Mouse (Mus musculus): ENCODE data around the gene Hoxa13. TPM values are rescaled to one million over a fixed set of nuclear protein-coding genes. Genes with fewer than 3 reads are reported as not detected.

Gene Hoxa13
- not detected in 2 replicates for polyA plus RNA-seq (2015; fragmentation: Nextera tagmentation; extraction: Ambion mirVana)

DNA sequence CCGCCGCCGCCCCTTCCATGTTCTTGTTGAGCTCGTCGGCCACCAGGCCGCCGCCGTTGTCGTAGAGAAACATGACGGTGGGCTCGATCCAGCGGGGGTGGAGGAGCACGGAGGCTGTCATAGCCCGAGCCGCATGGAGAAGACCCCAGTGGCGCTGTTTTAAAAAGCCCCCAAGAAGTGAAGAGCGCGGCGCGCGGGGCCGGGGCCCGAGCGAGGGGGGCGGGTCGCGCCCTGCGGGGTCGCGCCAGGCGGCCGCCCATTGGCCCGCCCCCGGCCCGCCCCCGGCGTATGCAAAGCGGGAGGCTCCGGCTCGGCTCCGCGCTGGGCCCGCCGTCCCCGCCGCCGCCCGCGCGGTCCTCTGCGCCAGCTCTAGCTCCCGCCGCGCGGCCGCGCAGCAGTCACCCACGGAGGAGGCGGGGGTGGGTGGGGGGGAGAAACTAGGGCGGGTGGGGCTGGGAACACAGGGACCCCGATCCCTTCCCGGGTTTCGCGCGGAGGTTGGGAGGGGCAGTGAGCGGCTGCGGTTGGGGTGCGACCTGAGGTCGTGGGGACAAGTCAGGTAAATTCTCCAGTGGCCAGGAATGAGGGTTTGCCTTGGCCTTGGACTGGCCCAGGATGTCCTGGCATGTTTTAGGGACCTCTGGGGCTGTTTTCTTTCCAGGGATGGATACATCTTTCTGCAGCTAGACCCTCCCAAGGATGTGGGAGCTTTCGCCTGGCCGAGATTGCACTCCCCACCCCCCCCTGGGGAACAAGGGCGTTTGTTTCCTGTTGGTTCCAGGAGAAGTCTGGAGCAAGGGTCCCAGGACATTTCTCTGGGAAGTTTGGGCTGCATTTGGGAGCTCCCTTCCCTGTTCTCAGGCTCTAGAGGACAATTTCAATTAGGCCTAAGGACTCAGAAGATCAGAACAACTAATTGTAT, at the start of gene Hoxa13:
Hoxa13 (minus strand) TSS at position 227 of the 922 bp plus-strand sequence.
- no peak within 1 kb of the TSS for H3K9ac ChIP-seq
- under 1% methylated on average over 49 of the region's 72 CpGs for WGBS (ENCODE audit: insufficient replicate concordance)
- ATAC-seq (ENCODE audit: low read depth) (no peak), DNase-seq (no peak)
- peaks cover 98% of the 10 kb centered on the region for H3K27me3 ChIP-seq
- H3K4me3 ChIP-seq (replicated peaks) = peak within 1 kb of the TSS; percentile 52
- no peak within 1 kb of the TSS for H3K27ac ChIP-seq
- H3K9me3 ChIP-seq (replicated peaks) = no peaks in the 10 kb centered on the region
- peak within 1 kb of the TSS; percentile 66 for H3K4me2 ChIP-seq
- H3K4me1 ChIP-seq (replicated peaks) = 0 out of 2 replicates have a peak, but pooled peaks cover 3% of the 10 kb centered on the region
- H3K36me3 ChIP-seq = no peaks in the 10 kb centered on the region

DNA sequence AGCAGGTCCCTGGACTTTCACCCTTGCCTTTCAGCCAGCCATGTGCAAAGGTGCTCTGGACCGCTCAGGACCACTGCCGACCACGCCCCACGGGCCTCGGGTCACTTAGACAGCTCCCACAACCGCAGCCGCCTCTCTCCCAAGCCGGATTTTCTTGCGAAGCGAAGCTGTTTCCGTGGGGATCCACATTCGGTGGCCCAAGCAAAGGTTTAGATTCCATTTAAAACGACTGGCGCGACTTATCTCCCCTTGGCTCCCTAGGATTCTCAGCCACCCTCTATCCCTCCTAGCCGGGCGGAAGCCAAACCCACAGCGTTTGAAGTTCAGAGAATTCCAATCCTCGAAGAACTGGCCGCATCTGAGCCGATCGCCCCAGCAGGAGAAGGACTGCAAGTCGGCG, 49.7 kb upstream of the Hoxa13 start:
- DNase-seq = no peak
- Histone ChIP-seq H3K4me2 (no peak overlapping the region), H3K36me3 (no peaks in the 10 kb centered on the region), H3K27ac (no peak overlapping the region), H3K27me3 (peaks cover 99% of the 10 kb centered on the region), H3K4me1 (replicated peaks) (peaks cover 4% of the 10 kb centered on the region), H3K4me3 (replicated peaks) (no peak overlapping the region), H3K9me3 (replicated peaks) (no peaks in the 10 kb centered on the region), H3K9ac (no peak overlapping the region)
- no peak for ATAC-seq (ENCODE audit: low read depth)
- 2% methylated on average over 24 of the region's 24 CpGs for WGBS (ENCODE audit: insufficient replicate concordance)

DNA sequence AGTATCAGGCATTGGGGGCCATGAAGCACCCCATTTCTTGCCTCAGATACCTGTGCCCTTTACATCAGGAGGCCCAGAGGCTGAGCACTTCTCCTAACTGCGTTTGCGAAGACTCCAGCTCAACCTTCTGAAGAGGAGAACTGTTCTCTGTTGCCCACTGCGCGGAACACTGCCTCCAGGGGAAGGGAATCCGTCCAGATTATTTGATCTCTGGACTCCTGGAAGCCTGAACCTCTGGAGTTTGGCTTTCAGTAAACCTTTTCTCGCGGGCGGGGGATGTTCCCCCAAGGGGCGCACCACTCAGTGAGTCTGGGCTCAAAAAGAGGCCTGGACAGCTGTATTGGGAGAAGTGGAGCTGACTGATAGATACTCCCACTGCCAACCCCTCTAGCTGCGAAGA, 49.1 kb upstream of the Hoxa13 start:
- Histone ChIP-seq H3K9me3 (replicated peaks) (no peaks in the 10 kb centered on the region), H3K4me3 (replicated peaks) (no peak overlapping the region), H3K9ac (no peak overlapping the region), H3K27ac (no peak overlapping the region), H3K4me1 (replicated peaks) (peaks cover 4% of the 10 kb centered on the region), H3K36me3 (no peaks in the 10 kb centered on the region), H3K4me2 (no peak overlapping the region), H3K27me3 (peaks cover 98% of the 10 kb centered on the region)
- ATAC-seq (ENCODE audit: low read depth) = no peak
- WGBS (ENCODE audit: insufficient replicate concordance) = 35% methylated on average over 10 of the region's 10 CpGs
- no peak for DNase-seq

DNA sequence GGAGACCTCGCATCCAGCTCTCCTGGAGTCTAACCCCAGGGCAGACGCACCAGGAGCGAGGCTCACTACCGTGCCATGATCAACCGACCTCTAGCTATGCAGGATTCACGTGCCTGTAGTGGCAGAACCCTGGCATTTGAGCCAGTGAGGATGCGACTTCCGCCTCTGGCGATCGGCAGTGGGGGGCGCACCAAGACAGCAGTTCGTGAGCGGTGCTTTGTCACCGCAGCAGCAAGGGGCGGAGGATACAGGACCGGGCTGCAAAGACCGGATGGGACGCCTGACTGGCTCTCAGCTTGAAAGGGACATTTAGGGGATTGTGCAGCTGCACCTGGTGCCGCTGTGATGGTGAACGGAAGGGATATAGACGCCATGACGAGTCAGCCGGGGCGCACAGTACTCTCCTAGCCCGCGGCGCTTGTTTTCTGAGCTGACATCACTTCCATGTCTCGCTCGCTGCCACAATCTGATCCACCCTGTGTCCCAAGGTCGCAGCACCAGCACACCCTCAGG, 45.3 kb upstream of the Hoxa13 start:
- Histone ChIP-seq H3K4me2 (peak overlapping the region; percentile 53), H3K9ac (no peak overlapping the region), H3K27ac (no peak overlapping the region), H3K4me1 (replicated peaks) (peaks cover 4% of the 10 kb centered on the region), H3K36me3 (no peaks in the 10 kb centered on the region), H3K27me3 (peaks cover 70% of the 10 kb centered on the region), H3K9me3 (replicated peaks) (no peaks in the 10 kb centered on the region), H3K4me3 (replicated peaks) (peak overlapping the region; percentile 41)
- no peak for DNase-seq
- ATAC-seq (ENCODE audit: low read depth) = no peak
- under 1% methylated on average over 30 of the region's 30 CpGs for WGBS (ENCODE audit: insufficient replicate concordance)

DNA sequence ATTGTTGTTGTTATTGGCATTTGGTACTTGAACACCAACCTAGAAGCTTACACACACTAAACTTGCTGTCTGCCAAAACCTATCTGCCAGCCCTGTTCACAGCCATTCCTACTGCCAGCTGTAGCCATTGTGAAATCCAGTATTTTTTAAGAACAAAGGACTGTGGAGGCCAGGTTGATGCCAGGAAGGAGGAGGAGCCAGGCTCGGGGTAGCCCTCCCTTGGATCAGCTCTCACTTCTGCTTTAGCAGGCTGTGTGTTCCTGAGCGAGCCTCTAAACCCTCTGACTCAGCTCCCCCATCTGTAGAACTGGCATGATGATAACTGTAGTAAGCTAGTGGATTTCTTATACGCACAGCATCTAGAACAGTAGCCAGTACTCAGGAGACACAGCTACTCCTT, 42.7 kb upstream of the Hoxa13 start:
- H3K4me3 ChIP-seq (replicated peaks) = no peak overlapping the region
- peaks cover 53% of the 10 kb centered on the region for H3K27me3 ChIP-seq
- WGBS (ENCODE audit: insufficient replicate concordance) = 25% methylated on average over 3 of the region's 3 CpGs
- peaks cover 4% of the 10 kb centered on the region for H3K4me1 ChIP-seq (replicated peaks)
- no peaks in the 10 kb centered on the region for H3K9me3 ChIP-seq (replicated peaks)
- no peak overlapping the region for H3K4me2 ChIP-seq
- DNase-seq = no peak
- ATAC-seq (ENCODE audit: low read depth) = no peak
- no peak overlapping the region for H3K9ac ChIP-seq
- no peak overlapping the region for H3K27ac ChIP-seq
- no peaks in the 10 kb centered on the region for H3K36me3 ChIP-seq

DNA sequence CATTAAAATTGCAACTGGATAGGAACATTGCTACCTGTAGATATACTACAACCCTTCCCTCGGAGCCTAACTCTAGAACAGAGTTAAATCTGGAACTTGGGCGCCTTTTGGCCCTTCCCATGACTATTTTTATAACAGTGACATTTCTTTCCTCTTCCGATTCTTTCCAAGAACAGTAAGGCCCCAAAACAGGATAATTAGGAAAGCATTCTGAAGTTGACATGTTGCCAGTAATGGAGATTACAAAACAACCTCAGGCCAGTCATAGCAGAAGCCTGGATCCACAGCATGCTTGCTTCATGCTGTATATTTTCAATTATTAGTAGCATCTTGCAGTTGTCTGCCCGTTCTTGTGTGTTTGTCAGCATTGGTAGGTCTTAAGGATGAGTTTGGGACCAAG, 40.1 kb upstream of the Hoxa13 start:
- DNase-seq (no peak), ATAC-seq (ENCODE audit: low read depth) (no peak)
- H3K9me3 ChIP-seq (replicated peaks) = no peaks in the 10 kb centered on the region
- H3K27ac ChIP-seq = no peak overlapping the region
- H3K27me3 ChIP-seq = peaks cover 34% of the 10 kb centered on the region
- no peaks in the 10 kb centered on the region for H3K36me3 ChIP-seq
- WGBS (ENCODE audit: insufficient replicate concordance) = 63% methylated on average over 4 of the region's 4 CpGs
- no peak overlapping the region for H3K4me3 ChIP-seq (replicated peaks)
- H3K4me2 ChIP-seq = no peak overlapping the region
- H3K9ac ChIP-seq = no peak overlapping the region
- H3K4me1 ChIP-seq (replicated peaks) = peaks cover 2% of the 10 kb centered on the region

DNA sequence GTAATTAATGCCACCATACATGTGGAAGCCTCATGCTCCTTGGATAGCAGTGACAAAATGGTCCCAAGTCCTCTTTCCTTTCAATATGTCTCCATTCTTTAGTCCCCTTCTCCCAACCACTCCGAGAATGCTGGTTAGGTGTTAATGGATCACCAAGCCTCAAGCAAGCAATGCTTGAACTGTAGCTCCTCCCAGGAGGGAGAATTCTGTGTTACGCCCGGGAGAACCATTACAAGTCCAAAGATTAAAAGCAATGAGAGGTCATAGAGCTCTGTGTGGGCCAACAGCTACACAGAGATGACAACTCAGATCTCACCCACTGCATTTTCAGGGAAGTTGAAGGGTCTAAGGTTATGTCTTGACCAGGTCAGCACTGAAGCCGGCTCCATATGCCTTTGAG, 37.8 kb upstream of the Hoxa13 start:
- H3K4me1 ChIP-seq (replicated peaks) = no peaks in the 10 kb centered on the region
- no peak for DNase-seq
- H3K9ac ChIP-seq = no peak overlapping the region
- 56% methylated on average over 4 of the region's 4 CpGs for WGBS (ENCODE audit: insufficient replicate concordance)
- H3K4me2 ChIP-seq = no peak overlapping the region
- ATAC-seq (ENCODE audit: low read depth) = no peak
- H3K27ac ChIP-seq = no peak overlapping the region
- H3K36me3 ChIP-seq = no peaks in the 10 kb centered on the region
- H3K27me3 ChIP-seq = peaks cover 35% of the 10 kb centered on the region
- no peak overlapping the region for H3K4me3 ChIP-seq (replicated peaks)
- no peaks in the 10 kb centered on the region for H3K9me3 ChIP-seq (replicated peaks)

DNA sequence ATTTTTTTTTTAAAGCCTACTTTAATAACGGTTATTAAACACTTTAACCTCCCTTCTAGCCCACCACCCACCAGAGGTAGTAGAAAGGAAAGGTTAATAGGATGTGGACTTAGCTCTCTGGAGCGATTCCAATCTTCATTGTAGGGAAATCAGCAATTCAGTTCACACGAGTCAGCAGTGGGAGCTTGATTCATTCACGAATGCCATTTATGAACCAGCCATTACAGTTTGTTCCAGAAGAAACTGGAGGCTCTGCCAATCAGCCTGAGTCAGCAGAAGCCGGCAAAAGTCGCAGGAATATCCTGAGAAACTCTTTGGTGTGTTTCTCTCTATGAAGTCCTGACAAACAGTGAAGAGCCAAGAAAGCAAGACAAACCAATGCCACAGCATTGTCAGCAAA, 33.9 kb upstream of the Hoxa13 start:
- 56% methylated on average over 6 of the region's 6 CpGs for WGBS (ENCODE audit: insufficient replicate concordance)
- peaks cover 63% of the 10 kb centered on the region for H3K27me3 ChIP-seq
- H3K4me1 ChIP-seq (replicated peaks) = no peaks in the 10 kb centered on the region
- no peak overlapping the region for H3K4me3 ChIP-seq (replicated peaks)
- H3K27ac ChIP-seq = no peak overlapping the region
- ATAC-seq (ENCODE audit: low read depth) = no peak
- H3K36me3 ChIP-seq = no peaks in the 10 kb centered on the region
- no peak overlapping the region for H3K4me2 ChIP-seq
- H3K9me3 ChIP-seq (replicated peaks) = no peaks in the 10 kb centered on the region
- no peak overlapping the region for H3K9ac ChIP-seq
- no peak for DNase-seq

DNA sequence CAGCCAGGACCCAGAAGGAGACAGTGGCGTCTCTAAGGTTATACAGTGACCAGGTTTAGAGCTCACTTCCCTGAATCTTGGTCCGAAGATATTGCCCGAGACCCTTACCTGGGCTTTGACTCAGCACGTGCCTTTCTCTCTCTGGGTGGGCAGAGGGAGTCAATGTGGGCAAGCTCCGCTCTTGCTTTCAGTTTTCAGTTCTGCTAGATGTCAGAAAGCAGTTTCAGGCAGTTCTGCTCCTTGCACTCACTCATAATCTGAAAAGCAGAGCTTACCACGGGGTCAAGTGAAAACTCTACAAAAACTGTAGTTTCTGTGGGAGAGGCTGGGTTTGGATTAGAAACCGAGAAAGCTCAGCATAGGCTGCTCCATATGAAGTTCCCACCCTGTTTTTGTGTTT, 31.6 kb upstream of the Hoxa13 start:
- Histone ChIP-seq H3K9me3 (replicated peaks) (no peaks in the 10 kb centered on the region), H3K9ac (no peak overlapping the region), H3K27me3 (peaks cover 70% of the 10 kb centered on the region), H3K27ac (no peak overlapping the region), H3K4me2 (no peak overlapping the region), H3K36me3 (no peaks in the 10 kb centered on the region), H3K4me3 (replicated peaks) (no peak overlapping the region), H3K4me1 (replicated peaks) (no peaks in the 10 kb centered on the region)
- ATAC-seq (ENCODE audit: low read depth) = no peak
- no peak for DNase-seq
- WGBS (ENCODE audit: insufficient replicate concordance) = 54% methylated on average over 7 of the region's 7 CpGs

DNA sequence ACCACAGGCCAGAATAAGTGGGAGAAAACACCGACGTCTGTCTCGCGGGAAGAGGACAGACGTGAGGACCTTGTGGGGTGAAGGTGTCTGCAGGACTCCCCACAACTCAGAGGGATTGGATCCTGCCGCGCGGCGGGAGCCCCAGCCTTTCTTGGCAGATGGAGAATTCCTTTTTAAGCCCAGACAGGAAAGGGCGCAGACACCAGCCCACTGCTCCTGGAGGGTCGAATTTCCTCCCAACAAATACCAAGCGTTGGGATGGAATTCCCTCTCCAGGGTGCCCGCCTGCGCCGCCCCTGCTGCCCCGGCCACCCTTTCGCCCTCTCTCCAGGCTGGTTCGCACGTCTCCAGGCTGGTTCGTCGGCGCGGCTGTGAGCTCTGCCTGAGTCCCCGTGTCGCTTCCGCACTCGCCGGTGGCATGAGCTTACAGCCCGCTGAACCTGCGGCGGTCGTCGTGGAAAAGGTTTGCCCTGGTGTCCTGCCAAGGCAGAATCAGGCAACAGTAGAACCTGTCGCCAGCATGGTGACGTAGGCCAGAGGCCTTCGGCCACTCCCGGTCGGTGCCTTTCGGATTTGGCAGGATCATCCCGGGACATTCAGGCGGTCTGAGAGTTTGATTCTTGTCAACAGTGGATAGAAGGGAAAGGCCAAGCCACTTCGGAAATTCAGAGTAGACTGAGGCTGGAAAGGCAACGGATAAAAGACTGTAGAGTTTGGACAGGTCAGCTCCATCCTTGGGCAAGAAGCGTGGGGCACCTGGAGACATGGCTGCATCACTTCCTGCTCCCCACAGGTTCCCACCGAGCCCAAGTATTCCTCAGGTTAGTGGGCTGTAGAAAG, 30.6 kb upstream of the Hoxa13 start:
- Histone ChIP-seq H3K9ac (no peak overlapping the region), H3K4me3 (replicated peaks) (0 out of 2 replicates have a peak overlapping the region, but pooled peaks have one; percentile 16)
- DNase-seq = no peak

DNA sequence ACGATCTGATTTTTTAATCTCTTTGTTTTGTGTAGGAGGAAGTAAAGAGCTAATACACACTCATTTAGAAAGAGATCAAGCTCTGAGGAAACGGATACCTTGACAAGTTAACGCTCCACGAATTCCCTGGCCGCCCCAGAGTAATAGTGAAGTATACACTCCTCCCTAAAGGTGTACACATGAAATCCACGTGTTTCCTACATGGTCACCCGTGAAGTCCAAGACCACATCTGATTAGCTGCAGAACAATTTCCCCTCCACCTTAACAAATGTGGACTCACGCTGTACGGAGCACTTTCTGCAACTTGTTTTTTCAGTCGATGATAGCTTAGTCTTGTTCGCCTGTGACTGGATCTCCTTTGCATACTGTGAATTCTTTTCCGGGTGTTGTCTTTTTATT, 29.5 kb upstream of the Hoxa13 start:
- DNase-seq = no peak
- H3K9ac ChIP-seq = no peak overlapping the region

More for the DNA sequence above, 30.6 kb upstream of the Hoxa13 start:
- H3K36me3 ChIP-seq = no peaks in the 10 kb centered on the region
- no peak overlapping the region for H3K27ac ChIP-seq
- no peaks in the 10 kb centered on the region for H3K4me1 ChIP-seq (replicated peaks)
- 6% methylated on average over 45 of the region's 45 CpGs for WGBS (ENCODE audit: insufficient replicate concordance)
- no peak for ATAC-seq (ENCODE audit: low read depth)
- peaks cover 65% of the 10 kb centered on the region for H3K27me3 ChIP-seq
- no peaks in the 10 kb centered on the region for H3K9me3 ChIP-seq (replicated peaks)
- peak overlapping the region; percentile 37 for H3K4me2 ChIP-seq

More for the DNA sequence above, 29.5 kb upstream of the Hoxa13 start:
- Histone ChIP-seq H3K36me3 (no peaks in the 10 kb centered on the region), H3K4me1 (replicated peaks) (no peaks in the 10 kb centered on the region), H3K4me3 (replicated peaks) (no peak overlapping the region), H3K4me2 (no peak overlapping the region), H3K9me3 (replicated peaks) (no peaks in the 10 kb centered on the region), H3K27ac (no peak overlapping the region), H3K27me3 (peaks cover 64% of the 10 kb centered on the region)
- ATAC-seq (ENCODE audit: low read depth) = no peak
- 19% methylated on average over 12 of the region's 12 CpGs for WGBS (ENCODE audit: insufficient replicate concordance)
